Mouse (Mus musculus) stomach, postnatal 0 days (tissue): ENCODE results near the gene 1700018F24Rik.

Experiments used
- CTCF ChIP-seq: IDR thresholded peaks from 2 replicates; pipeline ENCODE4 v1.5.1; 2016; ENCODE audit warnings: antibody characterized with exemption, low read depth, mild to moderate bottlenecking, moderate library complexity
- EP300 ChIP-seq: optimal IDR thresholded peaks from 2 replicates; pipeline ENCODE3; 2016; ENCODE audit warnings: antibody characterized with exemption

GRCm38 (mm10) chr5:145068863-145069262 lies 26.1 kb downstream of the 1700018F24Rik start:
- TF ChIP-seq CTCF (no peak), EP300 (no peak)
